Mouse (Mus musculus): Measurements from ENCODE around the gene Retsat. TPM values are rescaled to one million over a fixed set of nuclear protein-coding genes. Genes with fewer than 3 reads are reported as not detected.
A peak's percentile ranks its signal among the peaks of the same experiment; 100 is the strongest.

Gene Retsat
- polyA plus RNA-seq, 1 experiment: 20.8 TPM

GRCm38 (mm10) chr6:72593011-72593803 lies 5.1 kb upstream of the Retsat start:
- no peaks in the 10 kb centered on the region for H3K79me2 ChIP-seq (ENCODE audit: control insufficient read depth, insufficient read depth)
- H3K4me3 ChIP-seq (ENCODE audit: insufficient read depth, poor library complexity, severe bottlenecking): no peak overlapping the region
- TF ChIP-seq MYOG (IDR thresholded peaks at IDR 0.05; ENCODE audit: control insufficient read depth, extremely low read depth, insufficient read length) (no peak), USF1 (IDR thresholded peaks at IDR 0.05; ENCODE audit: low read depth) (no peak), MAX (IDR thresholded peaks at IDR 0.05) (no peak), CTCF (IDR thresholded peaks at IDR 0.05; ENCODE audit: control insufficient read depth, insufficient read depth, insufficient read length) (no peak), CEBPB (IDR thresholded peaks at IDR 0.05; ENCODE audit: low read depth) (no peak), FOSL1 (IDR thresholded peaks at IDR 0.05; ENCODE audit: insufficient read depth, low read length, poor library complexity, severe bottlenecking) (no peak), MYOD1 (IDR thresholded peaks at IDR 0.05; ENCODE audit: control insufficient read depth, insufficient read length, low read depth) (no peak)
- H3K27me3 ChIP-seq (ENCODE audit: control insufficient read depth, insufficient read depth, insufficient read length): no peaks in the 10 kb centered on the region
- H3K36me3 ChIP-seq (ENCODE audit: control insufficient read depth, insufficient read depth): no peaks in the 10 kb centered on the region
- no peak overlapping the region for H3ac ChIP-seq (ENCODE audit: control insufficient read depth, insufficient read length, low read depth)
- no peaks in the 10 kb centered on the region for H3K79me3 ChIP-seq (ENCODE audit: low read depth)

GRCm38 (mm10) chr6:72593914-72594313 lies 4.4 kb upstream of the Retsat start:
- H3K4me3 ChIP-seq (ENCODE audit: insufficient read depth, poor library complexity, severe bottlenecking): no peak overlapping the region
- no peaks in the 10 kb centered on the region for H3K36me3 ChIP-seq (ENCODE audit: control insufficient read depth, insufficient read depth)
- no peaks in the 10 kb centered on the region for H3K27me3 ChIP-seq (ENCODE audit: control insufficient read depth, insufficient read depth, insufficient read length)
- H3ac ChIP-seq (ENCODE audit: control insufficient read depth, insufficient read length, low read depth): no peak overlapping the region
- no peaks in the 10 kb centered on the region for H3K79me2 ChIP-seq (ENCODE audit: control insufficient read depth, insufficient read depth)
- H3K79me3 ChIP-seq (ENCODE audit: low read depth): no peaks in the 10 kb centered on the region
- TF ChIP-seq CEBPB (IDR thresholded peaks at IDR 0.05; ENCODE audit: low read depth) (no peak), USF1 (IDR thresholded peaks at IDR 0.05; ENCODE audit: low read depth) (no peak), MYOD1 (IDR thresholded peaks at IDR 0.05; ENCODE audit: control insufficient read depth, insufficient read length, low read depth) (no peak), MAX (IDR thresholded peaks at IDR 0.05) (no peak), FOSL1 (IDR thresholded peaks at IDR 0.05; ENCODE audit: insufficient read depth, low read length, poor library complexity, severe bottlenecking) (no peak), MYOG (IDR thresholded peaks at IDR 0.05; ENCODE audit: control insufficient read depth, extremely low read depth, insufficient read length) (no peak), CTCF (IDR thresholded peaks at IDR 0.05; ENCODE audit: control insufficient read depth, insufficient read depth, insufficient read length) (no peak)

GRCm38 (mm10) chr6:72597083-72597874 lies 996 bp upstream of the Retsat start:
- H3K79me2 ChIP-seq (ENCODE audit: control insufficient read depth, insufficient read depth): no peaks in the 10 kb centered on the region

DNA sequence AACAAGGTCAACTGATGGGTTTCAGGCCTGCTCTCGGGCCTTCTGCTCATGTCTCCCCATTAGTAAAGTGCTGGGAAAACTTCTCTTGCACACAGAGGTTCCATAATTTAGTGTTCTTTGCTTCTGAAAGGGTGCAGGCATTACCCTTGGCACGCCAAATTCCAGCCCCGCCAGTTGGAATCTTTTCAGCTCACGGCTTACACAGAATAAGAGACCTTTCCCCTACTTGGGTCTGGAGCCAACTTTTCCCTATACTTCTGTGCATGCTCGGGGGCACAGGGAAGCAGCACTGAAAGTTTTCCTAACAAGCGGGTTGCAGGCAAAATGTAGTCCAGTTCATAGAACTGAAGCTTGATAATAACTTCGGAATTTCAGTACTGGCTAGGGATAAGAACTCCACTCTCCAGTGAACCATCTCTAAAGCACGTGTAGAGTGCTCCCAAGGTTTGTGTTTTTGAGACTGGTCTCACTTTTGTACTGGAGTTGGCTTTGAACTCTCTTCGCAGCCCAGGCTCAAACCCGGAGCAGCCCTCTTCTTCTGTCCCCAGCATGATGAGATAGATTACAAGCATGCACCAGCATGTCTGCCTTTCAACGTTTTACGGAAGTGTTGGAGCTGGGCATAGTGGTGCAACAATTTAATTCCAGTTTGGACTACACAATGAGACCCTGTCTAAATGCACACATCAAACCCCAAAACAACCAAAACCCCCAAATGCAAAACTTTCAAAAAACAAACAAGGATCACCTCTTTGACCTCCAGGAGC lies 699 bp downstream of the Retsat start:
- TF ChIP-seq MYOD1 (IDR thresholded peaks at IDR 0.05; ENCODE audit: control insufficient read depth, insufficient read length, low read depth): no peak
- no peak for TF ChIP-seq USF1 (IDR thresholded peaks at IDR 0.05; ENCODE audit: low read depth)
- no peak for TF ChIP-seq MAX (IDR thresholded peaks at IDR 0.05)
- no peak for TF ChIP-seq CEBPB (IDR thresholded peaks at IDR 0.05; ENCODE audit: low read depth)
- TF ChIP-seq MYOG (IDR thresholded peaks at IDR 0.05; ENCODE audit: control insufficient read depth, extremely low read depth, insufficient read length): no peak
- TF ChIP-seq CTCF (IDR thresholded peaks at IDR 0.05; ENCODE audit: control insufficient read depth, insufficient read depth, insufficient read length): no peak
- TF ChIP-seq FOSL1 (IDR thresholded peaks at IDR 0.05; ENCODE audit: insufficient read depth, low read length, poor library complexity, severe bottlenecking): no peak
- no peaks in the 10 kb centered on the region for H3K36me3 ChIP-seq (ENCODE audit: control insufficient read depth, insufficient read depth)
- no peaks in the 10 kb centered on the region for H3K79me3 ChIP-seq (ENCODE audit: low read depth)
- H3K79me2 ChIP-seq (ENCODE audit: control insufficient read depth, insufficient read depth): no peaks in the 10 kb centered on the region
- H3K4me3 ChIP-seq (ENCODE audit: insufficient read depth, poor library complexity, severe bottlenecking): peak overlapping the region; percentile 51
- H3K27me3 ChIP-seq (ENCODE audit: control insufficient read depth, insufficient read depth, insufficient read length): no peaks in the 10 kb centered on the region
- peak overlapping the region; percentile 38 for H3ac ChIP-seq (ENCODE audit: control insufficient read depth, insufficient read length, low read depth)

More at GRCm38 (mm10) chr6:72597083-72597874, 996 bp upstream of the Retsat start:
- no peaks in the 10 kb centered on the region for H3K27me3 ChIP-seq (ENCODE audit: control insufficient read depth, insufficient read depth, insufficient read length)
- H3K36me3 ChIP-seq (ENCODE audit: control insufficient read depth, insufficient read depth): no peaks in the 10 kb centered on the region
- H3K4me3 ChIP-seq (ENCODE audit: insufficient read depth, poor library complexity, severe bottlenecking): peak overlapping the region; percentile 51
- no peak for TF ChIP-seq MAX (IDR thresholded peaks at IDR 0.05)
- TF ChIP-seq FOSL1 (IDR thresholded peaks at IDR 0.05; ENCODE audit: insufficient read depth, low read length, poor library complexity, severe bottlenecking): no peak
- TF ChIP-seq CEBPB (IDR thresholded peaks at IDR 0.05; ENCODE audit: low read depth): no peak
- TF ChIP-seq MYOG (IDR thresholded peaks at IDR 0.05; ENCODE audit: control insufficient read depth, extremely low read depth, insufficient read length): no peak
- TF ChIP-seq CTCF (IDR thresholded peaks at IDR 0.05; ENCODE audit: control insufficient read depth, insufficient read depth, insufficient read length): no peak
- TF ChIP-seq MYOD1 (IDR thresholded peaks at IDR 0.05; ENCODE audit: control insufficient read depth, insufficient read length, low read depth): no peak
- no peak for TF ChIP-seq USF1 (IDR thresholded peaks at IDR 0.05; ENCODE audit: low read depth)
- peak overlapping the region; percentile 44 for H3ac ChIP-seq (ENCODE audit: control insufficient read depth, insufficient read length, low read depth)
- no peaks in the 10 kb centered on the region for H3K79me3 ChIP-seq (ENCODE audit: low read depth)

- H3K79me3 ChIP-seq (ENCODE audit: low read depth): no peaks in the 10 kb centered on the region
- H3K4me3 ChIP-seq (ENCODE audit: insufficient read depth, poor library complexity, severe bottlenecking): no peak overlapping the region
- peaks cover 5% of the 10 kb centered on the region for H3K36me3 ChIP-seq (ENCODE audit: control insufficient read depth, insufficient read depth)
- H3ac ChIP-seq (ENCODE audit: control insufficient read depth, insufficient read length, low read depth): no peak overlapping the region
- no peak for TF ChIP-seq CTCF (IDR thresholded peaks at IDR 0.05; ENCODE audit: control insufficient read depth, insufficient read depth, insufficient read length)
- TF ChIP-seq MYOD1 (IDR thresholded peaks at IDR 0.05; ENCODE audit: control insufficient read depth, insufficient read length, low read depth): no peak
- no peak for TF ChIP-seq MAX (IDR thresholded peaks at IDR 0.05)
- TF ChIP-seq CEBPB (IDR thresholded peaks at IDR 0.05; ENCODE audit: low read depth): no peak
- no peaks in the 10 kb centered on the region for H3K27me3 ChIP-seq (ENCODE audit: control insufficient read depth, insufficient read depth, insufficient read length)
- no peaks in the 10 kb centered on the region for H3K79me2 ChIP-seq (ENCODE audit: control insufficient read depth, insufficient read depth)
Measured at GRCm38 (mm10) chr6:72600216-72600615, 1.9 kb downstream of the Retsat start.
